Mouse (Mus musculus): Measurements from ENCODE around the gene Prss46.
"Not testable (repeated sequence)": the region's sequence is repeated elsewhere in the genome, so short reads cannot be mapped to it uniquely, and the experiment has no call there.

Prss46 gene

GRCm38 (mm10) chr9:110844206-110844605, at the start of gene Prss46:
Gene Prss46 (plus strand): TSS chr9:110844506.
- no peak for DNase-seq (ENCODE audit: low spot score in 2 of 2)

GRCm38 (mm10) chr9:110797013-110797412, 47.3 kb upstream of the Prss46 start:
- no peak for DNase-seq (ENCODE audit: low spot score in 2 of 2)

GRCm38 (mm10) chr9:110797866-110798265, 46.4 kb upstream of the Prss46 start, which contains the start of gene Prss42:
Gene Prss42 (plus strand): TSS chr9:110798166.
- no peak for DNase-seq (ENCODE audit: low spot score in 2 of 2)

GRCm38 (mm10) chr9:110800834-110801479, 43.3 kb upstream of the Prss46 start:
- no peak for DNase-seq (ENCODE audit: low spot score in 2 of 2)

- DNase-seq (ENCODE audit: low spot score in 2 of 2): no peak
Observed at GRCm38 (mm10) chr9:110803294-110803693, 41.0 kb upstream of the Prss46 start.

- no peak for DNase-seq (ENCODE audit: low spot score in 2 of 2)
Observed at GRCm38 (mm10) chr9:110810051-110810450, 34.3 kb upstream of the Prss46 start.

GRCm38 (mm10) chr9:110813789-110814188, 30.5 kb upstream of the Prss46 start, which contains the start of gene Prss44:
Gene Prss44 (plus strand): TSS chr9:110813994.
- DNase-seq (ENCODE audit: low spot score in 2 of 2): no peak

GRCm38 (mm10) chr9:110820546-110820945, 23.8 kb upstream of the Prss46 start:
- DNase-seq (ENCODE audit: low spot score in 2 of 2): not testable (repeated sequence)

- no peak for DNase-seq (ENCODE audit: low spot score in 2 of 2)
Observed at GRCm38 (mm10) chr9:110821436-110821835, 22.9 kb upstream of the Prss46 start.

- no peak for DNase-seq (ENCODE audit: low spot score in 2 of 2)
Observed at GRCm38 (mm10) chr9:110825426-110825825, 18.9 kb upstream of the Prss46 start.

GRCm38 (mm10) chr9:110825832-110826231, 18.5 kb upstream of the Prss46 start:
- no peak for DNase-seq (ENCODE audit: low spot score in 2 of 2)

- no peak for DNase-seq (ENCODE audit: low spot score in 2 of 2)
Observed at GRCm38 (mm10) chr9:110826390-110826789, 17.9 kb upstream of the Prss46 start, which contains the start of gene Prss43. Gene Prss43 (plus strand): TSS chr9:110826690.

GRCm38 (mm10) chr9:110833021-110833420, 11.3 kb upstream of the Prss46 start:
- no peak for DNase-seq (ENCODE audit: low spot score in 2 of 2)

- DNase-seq (ENCODE audit: low spot score in 2 of 2): no peak
Observed at GRCm38 (mm10) chr9:110834411-110834810, 9.9 kb upstream of the Prss46 start, which contains the start of gene Prss45. Gene Prss45 (plus strand): TSS chr9:110834588.

GRCm38 (mm10) chr9:110834961-110835360, 9.3 kb upstream of the Prss46 start:
- DNase-seq (ENCODE audit: low spot score in 2 of 2): no peak

- DNase-seq (ENCODE audit: low spot score in 2 of 2): no peak
Observed at GRCm38 (mm10) chr9:110836112-110836511, 8.2 kb upstream of the Prss46 start.

GRCm38 (mm10) chr9:110840905-110841304, 3.4 kb upstream of the Prss46 start:
- no peak for DNase-seq (ENCODE audit: low spot score in 2 of 2)

GRCm38 (mm10) chr9:110841438-110841837, 2.9 kb upstream of the Prss46 start:
- DNase-seq (ENCODE audit: low spot score in 2 of 2): no peak

GRCm38 (mm10) chr9:110849162-110849561, 4.9 kb downstream of the Prss46 start:
- no peak for DNase-seq (ENCODE audit: low spot score in 2 of 2)

GRCm38 (mm10) chr9:110855903-110856302, 11.6 kb downstream of the Prss46 start:
- DNase-seq (ENCODE audit: low spot score in 2 of 2): no peak

- no peak for DNase-seq (ENCODE audit: low spot score in 2 of 2)
Observed at GRCm38 (mm10) chr9:110856920-110857319, 12.6 kb downstream of the Prss46 start.

GRCm38 (mm10) chr9:110857781-110858472, 13.6 kb downstream of the Prss46 start, which contains the start of gene Prss50:
Gene Prss50 (plus strand): TSS chr9:110857967.
- DNase-seq (ENCODE audit: low spot score in 2 of 2): no peak

GRCm38 (mm10) chr9:110858523-110858922, 14.2 kb downstream of the Prss46 start:
- DNase-seq (ENCODE audit: low spot score in 2 of 2): no peak

All from frontal cortex, postnatal 25 days (tissue).